Mouse (Mus musculus) c-Kit-positive CD71-positive TER-119-positive erythroid progenitor cells, embryonic 14.5 days (primary cell): Measurements from ENCODE around the gene Smco1.

Experiments used
- DNase-seq: peaks from one replicate; pipeline ENCODE4 v3.0.0-alpha.2; 2013; ENCODE audit warnings: low spot score

Gene Smco1

DNA sequence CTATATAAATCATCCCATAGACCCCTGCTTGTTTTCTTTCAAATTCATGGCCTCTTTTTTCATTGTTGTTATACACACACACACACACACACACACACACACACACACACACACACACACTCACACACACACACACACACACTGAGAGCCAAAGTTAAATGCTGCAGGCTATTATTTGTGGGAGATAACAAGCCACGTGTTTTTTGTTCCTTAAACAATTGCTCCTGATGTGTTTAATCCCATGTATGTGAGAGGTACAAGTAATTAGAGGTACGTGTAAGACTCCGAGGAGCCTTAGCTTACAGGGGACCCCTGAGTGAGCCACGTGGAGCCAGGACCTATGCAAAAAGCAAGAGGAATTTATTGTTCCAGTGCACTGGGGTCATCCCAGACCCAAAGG is 40.7 kb downstream of the Smco1 start:
- no peak for DNase-seq

- DNase-seq = no peak
Measured at GRCm38 (mm10) chr16:32312386-32312785, 41.1 kb downstream of the Smco1 start.

DNA sequence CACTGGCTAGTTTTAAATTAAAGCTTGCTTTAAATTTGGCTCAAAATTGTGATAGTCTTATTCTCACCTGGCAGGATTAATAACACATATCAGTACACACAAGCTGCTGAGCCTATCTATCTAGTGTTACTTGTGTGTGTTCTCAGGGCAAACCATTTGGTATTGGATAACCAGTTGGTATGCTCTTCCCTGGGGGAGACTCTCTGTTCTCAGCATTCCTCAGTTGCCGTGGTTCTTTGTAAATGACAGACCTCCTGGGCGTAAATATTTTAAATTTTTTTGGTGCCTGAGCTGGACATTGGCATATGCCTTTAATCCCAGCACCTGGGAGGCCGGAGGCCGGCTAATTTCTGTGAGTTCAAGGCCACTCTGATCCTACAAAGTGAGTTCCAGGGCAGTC is 41.6 kb downstream of the Smco1 start:
- no peak for DNase-seq

DNA sequence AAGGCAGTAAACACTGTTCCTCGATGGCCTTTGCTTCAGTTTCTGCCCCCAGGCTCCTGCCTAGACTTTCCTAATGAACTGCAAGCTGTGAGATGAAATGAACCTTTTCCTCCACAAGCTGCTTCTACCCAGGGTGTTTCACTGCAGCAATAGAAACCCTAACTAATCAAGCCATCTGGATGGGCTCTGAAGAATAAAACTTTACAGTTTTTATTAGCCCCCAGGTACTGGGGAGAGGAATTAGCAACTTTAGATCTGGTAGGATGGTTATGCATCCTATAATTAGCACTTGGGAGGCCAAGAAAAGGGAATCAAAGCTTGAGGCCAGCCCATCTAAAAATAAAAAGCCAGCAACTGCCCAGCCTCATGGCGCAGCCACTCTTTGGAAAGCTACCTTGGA is 45.3 kb downstream of the Smco1 start:
- DNase-seq = no peak

DNA sequence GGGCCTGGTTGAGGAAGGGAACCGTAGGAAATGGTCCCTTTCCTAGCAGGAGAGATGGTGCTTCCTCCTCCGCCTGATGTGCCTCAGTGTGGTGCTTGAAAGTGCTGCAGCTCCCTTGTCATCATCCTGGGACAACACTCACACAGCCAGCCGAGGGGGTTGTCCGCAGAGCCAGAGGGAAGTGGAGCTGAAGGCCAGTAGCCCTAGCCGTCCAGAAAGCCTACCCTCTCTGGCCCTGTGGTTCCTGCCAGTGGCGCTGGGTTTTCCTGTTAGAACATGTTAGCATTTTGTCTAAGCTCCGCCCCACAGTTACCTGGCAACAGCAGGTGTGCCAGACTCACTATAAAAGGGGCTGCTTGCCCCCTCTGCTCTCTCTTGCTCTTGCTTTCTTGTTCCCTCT is 52.7 kb downstream of the Smco1 start:
- DNase-seq = no peak
